Mouse (Mus musculus) Muller cell, postnatal 12 days (primary cell): Measurements from ENCODE around the gene Mael.

Source experiments
- DNase-seq: peaks from one replicate; pipeline ENCODE4 v3.0.0-alpha.2; 2015; ENCODE audit errors: inconsistent ontology term

Gene Mael

GRCm38 (mm10) chr1:166209371-166209770 is 29.2 kb downstream of the Mael start:
- no peak for DNase-seq

- DNase-seq = no peak
These were observed 33.4 kb downstream of the Mael start for GRCm38 (mm10) chr1:166205159-166205558.

- no peak for DNase-seq
These were observed 34.4 kb downstream of the Mael start for GRCm38 (mm10) chr1:166204171-166204570.

- no peak for DNase-seq
These were observed 48.7 kb downstream of the Mael start for GRCm38 (mm10) chr1:166189821-166190220.

- no peak for DNase-seq
These were observed 53.2 kb downstream of the Mael start for GRCm38 (mm10) chr1:166185357-166185756.

- DNase-seq = no peak
These were observed 53.9 kb downstream of the Mael start for GRCm38 (mm10) chr1:166184391-166185229.

GRCm38 (mm10) chr1:166182952-166183627 is 55.5 kb downstream of the Mael start:
- DNase-seq = no peak

- DNase-seq = no peak
These were observed 57.0 kb downstream of the Mael start for GRCm38 (mm10) chr1:166181510-166181909.

GRCm38 (mm10) chr1:166173621-166174020 is 64.9 kb downstream of the Mael start:
- DNase-seq = no peak

- DNase-seq = no peak
These were observed 65.6 kb downstream of the Mael start for GRCm38 (mm10) chr1:166172992-166173391.

- DNase-seq = no peak
These were observed 67.7 kb downstream of the Mael start for GRCm38 (mm10) chr1:166170852-166171251.

- DNase-seq = no peak
These were observed 68.8 kb downstream of the Mael start for GRCm38 (mm10) chr1:166169713-166170112.

- no peak for DNase-seq
These were observed 70.5 kb downstream of the Mael start for GRCm38 (mm10) chr1:166168017-166168416.

- peak; percentile 35 for DNase-seq
These were observed 71.1 kb downstream of the Mael start for GRCm38 (mm10) chr1:166167405-166167804.

- no peak for DNase-seq
These were observed 73.4 kb downstream of the Mael start for GRCm38 (mm10) chr1:166165159-166165558.

- no peak for DNase-seq
These were observed 74.0 kb downstream of the Mael start for GRCm38 (mm10) chr1:166164580-166164979.

- peak; percentile 61 for DNase-seq
These were observed 77.7 kb downstream of the Mael start for GRCm38 (mm10) chr1:166160569-166161445.

- no peak for DNase-seq
These were observed 78.4 kb downstream of the Mael start for GRCm38 (mm10) chr1:166160111-166160510.

GRCm38 (mm10) chr1:166158664-166159063 is 79.9 kb downstream of the Mael start:
- DNase-seq = no peak

GRCm38 (mm10) chr1:166157712-166158111 is 80.8 kb downstream of the Mael start:
- no peak for DNase-seq

- no peak for DNase-seq
These were observed 83.4 kb downstream of the Mael start for GRCm38 (mm10) chr1:166155113-166155494.
